Mouse (Mus musculus): ENCODE results near the gene Spata13.

The Spata13 gene

DNA sequence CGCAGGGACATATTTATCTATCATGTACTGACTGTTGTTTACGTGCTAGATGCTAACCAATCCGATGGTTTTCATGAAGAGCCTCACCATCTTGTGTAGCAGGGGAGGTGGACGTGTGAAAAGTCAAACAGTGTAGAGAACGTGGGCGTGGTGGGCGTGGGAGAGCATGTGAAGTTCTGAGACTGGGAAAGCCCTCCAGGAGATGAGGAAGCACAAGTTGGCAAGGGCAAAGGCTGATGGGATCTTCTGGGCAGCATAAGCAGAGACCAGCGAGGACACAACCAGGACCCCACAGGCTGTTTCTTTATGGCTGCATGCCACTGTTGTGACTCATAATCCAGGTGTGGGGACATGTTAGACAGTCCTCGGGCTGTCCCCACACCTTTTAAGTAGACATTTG is 5.4 kb downstream of the Spata13 start:
- DNase-seq (ENCODE audit: low spot score in 2 of 2): no peak

DNA sequence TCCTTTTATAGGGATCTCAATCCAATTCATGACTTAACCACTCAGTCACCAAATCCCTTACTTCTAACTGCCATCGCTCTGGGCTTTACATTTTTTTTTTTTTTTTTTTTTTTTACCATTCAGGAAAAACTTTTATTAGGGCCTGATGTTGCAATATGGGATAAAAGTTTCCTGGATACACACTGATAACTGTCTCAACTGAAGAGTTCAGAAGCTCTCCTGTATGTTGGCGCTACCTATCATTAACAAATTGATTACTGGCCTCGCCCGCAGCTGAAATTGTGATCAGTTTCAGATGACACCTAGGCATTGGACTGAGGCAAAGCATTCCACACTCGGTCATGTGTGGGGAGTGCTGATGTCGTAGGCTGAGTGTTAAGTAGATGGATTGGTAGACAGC is 7.3 kb downstream of the Spata13 start:
- DNase-seq (ENCODE audit: low spot score in 2 of 2): no peak

DNA sequence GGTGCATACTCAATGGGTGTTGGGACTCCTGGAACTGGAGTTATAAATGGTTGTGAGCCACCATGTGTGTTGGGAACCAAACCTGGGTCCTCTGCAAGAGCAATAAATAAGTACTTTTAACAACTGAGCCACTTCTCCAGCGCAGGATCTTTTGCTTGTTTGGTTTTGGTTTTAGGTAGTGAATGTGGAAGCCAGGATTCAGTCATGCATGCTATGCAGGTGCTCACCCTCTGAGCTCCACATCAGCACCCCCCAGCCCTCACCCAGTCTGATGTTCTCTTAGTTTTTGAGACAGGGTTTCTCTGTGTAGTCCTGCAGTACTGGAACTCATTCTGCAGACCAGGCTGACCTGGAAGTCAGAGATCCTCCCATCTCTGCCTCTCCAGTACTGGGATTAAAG is 8.3 kb downstream of the Spata13 start:
- peak; percentile 51 to 60 for DNase-seq (ENCODE audit: low spot score in 2 of 2)

DNA sequence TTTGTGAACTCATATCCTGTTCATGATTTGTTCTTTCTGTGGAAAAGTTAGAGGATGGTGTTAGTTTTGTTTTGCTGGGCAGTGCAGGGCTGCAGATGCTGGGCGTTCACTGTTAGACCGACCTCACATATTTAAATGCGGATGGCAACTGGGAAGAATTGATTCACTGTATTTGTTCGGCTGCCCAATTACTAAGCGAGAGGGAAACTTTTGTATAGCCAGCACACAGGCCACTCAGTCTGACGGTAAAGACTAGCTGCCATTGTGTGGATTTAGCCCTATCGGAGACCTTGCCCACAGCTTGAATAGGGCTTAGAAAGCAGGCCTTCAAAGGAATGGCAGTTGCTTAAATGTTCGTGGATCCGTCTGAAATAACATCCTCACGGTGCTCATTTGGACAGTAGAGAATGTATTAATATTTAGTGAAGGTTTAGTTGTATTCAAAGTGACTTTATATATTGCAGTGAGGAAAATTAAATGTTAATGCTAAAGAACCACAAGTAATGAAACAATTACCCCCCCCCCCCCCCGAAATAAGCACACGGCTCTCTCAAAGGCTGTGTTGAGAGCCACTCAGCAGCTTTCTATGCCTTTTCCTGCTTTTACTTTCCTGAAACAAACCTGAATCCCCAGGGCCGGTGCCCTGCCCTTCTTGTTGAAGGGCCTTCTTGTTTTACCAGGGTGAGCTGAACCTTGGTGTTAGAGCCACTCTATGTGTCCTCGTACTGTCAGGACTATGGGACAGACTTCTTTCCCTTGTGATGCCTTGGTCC is 9.5 kb downstream of the Spata13 start:
- no peak for DNase-seq (ENCODE audit: low spot score in 2 of 2)

DNA sequence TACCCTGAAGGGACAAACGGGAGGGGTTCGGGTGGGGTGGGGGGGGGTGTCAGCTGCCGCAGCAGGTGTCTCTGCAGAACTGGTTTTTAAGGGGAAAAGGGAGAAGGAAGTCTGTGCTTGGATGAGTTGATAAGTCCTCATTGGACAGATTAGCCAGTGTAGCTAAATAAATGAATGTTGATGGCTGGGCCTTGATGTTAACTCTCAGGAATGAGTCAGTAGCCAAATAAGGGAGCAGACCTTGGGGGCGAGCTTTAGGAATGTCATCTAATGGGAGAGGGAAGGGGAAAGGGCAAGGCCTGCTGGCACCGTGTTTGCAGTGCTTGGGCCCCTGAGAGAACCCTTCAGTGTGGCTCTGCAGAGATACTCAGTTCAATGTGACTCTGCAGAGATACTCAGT is 12.6 kb downstream of the Spata13 start:
- DNase-seq (ENCODE audit: low spot score in 2 of 2): no peak

DNA sequence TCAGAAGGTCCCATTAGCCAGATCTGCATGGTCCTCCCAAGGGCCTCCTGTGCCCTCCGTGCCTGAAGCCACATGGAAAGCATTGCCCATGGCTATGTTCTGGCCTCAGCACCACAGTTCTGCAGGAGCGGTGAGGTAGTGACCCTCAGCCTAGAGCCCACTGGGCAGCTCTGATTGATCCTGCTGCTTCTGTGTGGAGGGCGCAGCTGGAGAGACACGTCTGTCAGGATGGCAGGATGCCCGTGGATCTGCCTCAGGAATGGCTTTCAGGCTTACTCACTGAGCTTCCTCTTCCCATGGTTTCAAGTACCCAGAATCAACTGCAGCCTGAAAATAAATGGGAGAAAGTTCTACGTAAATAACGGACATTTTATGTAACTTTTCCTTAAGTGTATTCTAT is 14.1 kb downstream of the Spata13 start:
- DNase-seq (ENCODE audit: low spot score in 2 of 2): no peak

DNA sequence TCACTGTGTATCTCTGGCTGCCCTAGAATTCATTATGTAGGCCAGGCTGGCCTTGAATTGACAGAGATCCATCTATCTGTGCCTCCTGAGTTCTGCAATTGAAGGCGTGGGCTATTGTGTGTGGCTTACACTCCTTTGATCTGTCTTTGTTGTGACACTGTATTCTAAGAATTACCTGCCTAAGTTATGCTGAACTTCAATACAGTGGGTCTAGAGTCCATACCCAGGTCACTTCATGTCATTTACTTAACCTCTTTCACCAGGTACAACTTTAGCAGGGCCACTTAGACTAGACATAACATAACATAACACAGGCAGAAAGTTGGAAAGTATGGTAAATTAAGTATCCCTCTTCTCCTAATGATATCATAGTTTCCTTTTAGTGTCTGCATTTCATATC is 15.2 kb downstream of the Spata13 start:
- DNase-seq (ENCODE audit: low spot score in 2 of 2): no peak

DNA sequence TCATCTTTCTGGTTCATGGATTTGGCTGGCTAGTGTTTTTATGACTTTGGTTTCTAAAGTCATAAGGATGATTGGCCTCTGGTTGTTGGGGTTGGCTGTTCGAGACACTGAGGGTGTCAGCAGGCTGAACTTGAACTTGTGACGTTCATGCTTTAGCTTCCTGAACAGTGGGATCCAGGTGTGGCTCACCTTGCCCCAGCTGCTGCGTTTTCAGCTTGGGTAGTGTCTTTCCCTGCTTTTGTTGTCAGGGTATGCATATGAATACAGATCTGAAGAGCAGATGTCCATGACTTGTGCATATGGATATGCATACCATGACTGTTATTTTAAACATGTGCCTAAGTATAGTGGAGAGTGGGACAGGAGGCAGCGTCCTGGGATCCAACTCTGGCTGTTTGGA is 19.4 kb downstream of the Spata13 start:
- no peak for DNase-seq (ENCODE audit: low spot score in 2 of 2)

DNA sequence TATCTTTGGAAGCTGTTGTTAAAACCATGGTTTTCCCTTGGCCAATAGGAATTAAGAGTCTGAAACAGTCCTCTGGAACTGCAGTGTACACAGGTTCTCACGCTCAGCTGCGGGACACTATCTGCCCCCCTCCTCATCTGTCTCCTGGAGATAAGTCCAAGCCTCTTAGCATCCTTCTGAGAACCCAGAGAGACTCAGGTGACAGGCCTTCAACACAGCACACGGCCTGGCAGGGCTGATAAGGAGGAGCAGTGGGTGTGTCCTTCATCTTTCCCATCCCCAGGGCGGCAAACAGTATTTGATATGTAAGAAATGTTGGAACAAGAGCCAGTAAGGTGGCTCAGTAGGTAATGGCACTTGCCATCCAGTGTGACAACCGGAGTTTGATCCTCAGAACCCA is 20.2 kb downstream of the Spata13 start:
- peak; percentile 62 to 83 for DNase-seq (ENCODE audit: low spot score in 2 of 2)

DNA sequence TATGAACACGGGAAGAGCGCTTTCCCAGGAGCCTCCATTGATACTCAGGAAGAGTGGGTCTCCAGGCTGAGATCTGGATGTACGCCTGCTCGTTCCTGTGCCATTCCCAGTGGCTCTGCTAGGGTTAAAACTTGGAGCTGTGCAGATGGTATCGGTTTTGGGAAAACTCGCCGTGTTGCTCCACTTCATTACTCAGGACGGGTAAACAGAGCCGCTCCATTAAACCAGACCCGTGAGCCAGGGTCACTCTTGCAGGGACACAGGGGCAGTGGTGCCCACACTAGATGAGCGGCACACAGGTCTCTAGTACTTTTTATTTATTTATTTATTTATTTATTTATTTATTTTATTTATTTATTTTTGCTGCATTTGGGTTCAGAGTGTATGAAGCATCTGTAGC is 20.9 kb downstream of the Spata13 start:
- DNase-seq (ENCODE audit: low spot score in 2 of 2): no peak

DNA sequence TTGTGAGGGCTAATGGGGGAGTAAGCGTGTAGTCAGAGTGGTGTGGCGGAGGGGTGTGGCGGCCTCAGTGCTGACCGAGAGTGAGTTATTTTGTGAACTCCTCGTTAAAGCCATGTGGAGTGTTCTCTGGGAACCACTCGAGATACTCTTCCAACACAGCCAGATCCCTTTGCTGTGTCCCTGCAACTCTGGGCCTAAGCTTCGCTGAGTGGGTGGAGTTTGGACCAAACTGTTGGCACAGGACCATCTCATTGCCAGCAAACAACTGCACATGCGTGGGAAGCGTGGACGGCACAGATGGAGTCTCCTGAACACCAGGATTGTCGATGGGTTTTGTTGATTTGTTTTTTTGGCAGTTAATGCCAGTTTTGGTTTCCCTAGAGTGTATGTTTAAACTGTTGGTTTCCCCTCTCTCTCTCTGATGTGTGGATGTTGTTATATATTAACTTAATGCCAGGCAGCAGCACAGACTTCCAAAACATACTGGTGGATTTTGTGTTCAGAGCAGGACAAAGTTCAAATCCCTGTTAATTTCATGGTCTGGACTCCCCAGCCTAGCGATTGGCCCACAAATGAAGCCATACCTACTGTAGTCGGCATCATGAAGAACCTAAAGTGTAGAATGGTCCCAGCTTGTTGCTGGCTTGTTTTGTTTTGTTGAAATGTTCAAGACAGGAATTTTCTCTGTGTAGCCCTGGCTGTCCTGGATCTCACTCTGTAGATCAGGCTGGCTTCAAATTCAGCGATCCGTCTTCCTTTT is 22.3 kb downstream of the Spata13 start:
- peak; percentile 22 to 47 for DNase-seq (ENCODE audit: low spot score in 2 of 2)

DNA sequence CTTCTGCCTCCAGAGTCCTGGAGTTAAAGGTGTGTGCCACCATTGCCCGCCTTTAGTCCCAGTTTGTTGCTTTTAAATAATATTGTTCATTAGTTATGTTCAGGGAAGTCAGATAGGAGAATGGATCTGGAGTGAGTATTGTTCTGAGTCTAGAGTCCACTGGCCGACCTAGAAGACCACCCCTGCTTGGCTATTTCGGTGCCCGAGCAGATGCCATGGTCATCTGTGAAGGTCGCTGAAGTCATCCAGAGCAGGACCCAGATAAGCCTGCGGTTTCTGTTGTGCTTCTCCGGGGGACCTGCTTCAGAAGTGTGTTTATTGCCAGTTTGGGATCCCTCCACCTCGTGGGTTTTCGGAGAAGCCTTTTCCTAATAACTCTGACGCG is 22.9 kb downstream of the Spata13 start:
- no peak for DNase-seq (ENCODE audit: low spot score in 2 of 2)

DNA sequence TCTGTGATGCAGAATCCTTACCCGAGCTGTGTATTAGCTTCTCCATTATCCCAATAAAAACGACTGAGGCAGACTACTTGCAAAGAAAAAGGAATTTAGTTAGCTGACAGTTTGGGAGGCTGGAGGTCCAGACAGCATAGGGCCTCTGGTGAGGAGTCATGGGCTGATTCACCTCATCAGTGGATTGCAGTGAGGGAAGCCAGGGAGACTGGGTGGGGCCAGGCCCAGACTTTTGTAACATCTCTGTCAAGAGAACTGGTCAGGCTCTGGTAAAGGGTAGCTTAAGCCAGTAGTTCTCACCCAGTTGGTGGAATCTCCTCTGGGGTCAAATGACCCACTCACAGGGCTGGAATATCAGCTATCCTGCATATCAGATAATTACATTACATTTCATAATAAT is 24.1 kb downstream of the Spata13 start:
- DNase-seq (ENCODE audit: low spot score in 2 of 2): no peak

DNA sequence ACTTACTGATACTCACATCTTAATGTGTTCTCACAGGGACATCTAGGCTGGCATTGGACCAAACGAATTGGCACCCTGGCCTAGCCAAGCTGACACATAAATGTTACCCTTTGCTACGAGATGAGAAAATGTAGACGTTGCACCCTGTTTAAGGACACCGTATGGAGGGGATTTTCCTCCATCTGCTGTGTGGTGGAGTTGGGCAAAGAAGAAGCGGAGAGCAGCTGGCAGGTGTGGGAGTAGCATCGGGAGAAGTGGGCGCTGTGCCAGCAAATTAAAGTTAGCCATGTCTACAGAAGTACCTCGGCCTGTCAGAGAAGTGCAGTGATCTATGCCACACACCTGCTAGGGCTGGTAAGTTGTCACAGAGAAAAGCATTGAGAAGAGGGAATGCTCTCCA is 25.7 kb downstream of the Spata13 start:
- no peak for DNase-seq (ENCODE audit: low spot score in 2 of 2)

DNA sequence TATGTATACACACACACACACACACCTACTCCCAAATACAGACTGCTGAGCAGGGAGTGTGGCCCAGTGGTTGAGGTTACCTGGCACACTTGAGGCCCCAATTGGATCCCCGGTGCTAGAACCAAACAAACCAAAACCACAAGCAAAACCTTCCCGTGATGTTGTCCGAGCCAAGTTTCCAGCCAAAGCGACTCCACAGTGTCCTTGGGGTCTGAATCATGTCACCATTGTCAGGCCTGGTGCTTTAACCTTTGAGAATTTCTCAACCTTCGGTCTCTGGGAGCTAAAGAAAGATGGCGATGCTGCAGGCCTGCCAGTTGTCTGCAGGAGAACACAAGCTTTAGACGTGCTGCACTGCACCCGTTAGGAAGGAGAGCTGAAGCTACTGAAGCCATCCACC is 26.8 kb downstream of the Spata13 start:
- no peak for DNase-seq (ENCODE audit: low spot score in 2 of 2)

DNA sequence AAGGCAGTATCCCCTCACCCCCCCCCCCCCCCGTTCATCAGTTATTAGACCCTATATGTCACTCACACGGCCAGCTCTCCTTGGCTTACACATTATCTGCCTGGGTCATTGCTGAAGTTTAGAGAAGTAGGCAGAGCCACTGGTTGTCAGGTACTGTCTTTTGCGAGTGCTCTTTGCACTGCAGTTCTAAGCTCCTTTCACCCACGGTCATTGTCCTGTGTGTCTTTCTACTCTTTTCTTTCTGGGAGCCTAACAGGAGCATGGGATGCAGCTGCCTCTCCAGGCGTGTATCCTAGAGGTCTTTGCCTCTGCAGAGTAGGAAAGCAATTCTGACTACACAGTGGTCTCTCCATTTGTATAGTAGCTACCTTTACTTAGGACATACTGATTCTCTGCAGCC is 27.5 kb downstream of the Spata13 start:
- no peak for DNase-seq (ENCODE audit: low spot score in 2 of 2)

DNA sequence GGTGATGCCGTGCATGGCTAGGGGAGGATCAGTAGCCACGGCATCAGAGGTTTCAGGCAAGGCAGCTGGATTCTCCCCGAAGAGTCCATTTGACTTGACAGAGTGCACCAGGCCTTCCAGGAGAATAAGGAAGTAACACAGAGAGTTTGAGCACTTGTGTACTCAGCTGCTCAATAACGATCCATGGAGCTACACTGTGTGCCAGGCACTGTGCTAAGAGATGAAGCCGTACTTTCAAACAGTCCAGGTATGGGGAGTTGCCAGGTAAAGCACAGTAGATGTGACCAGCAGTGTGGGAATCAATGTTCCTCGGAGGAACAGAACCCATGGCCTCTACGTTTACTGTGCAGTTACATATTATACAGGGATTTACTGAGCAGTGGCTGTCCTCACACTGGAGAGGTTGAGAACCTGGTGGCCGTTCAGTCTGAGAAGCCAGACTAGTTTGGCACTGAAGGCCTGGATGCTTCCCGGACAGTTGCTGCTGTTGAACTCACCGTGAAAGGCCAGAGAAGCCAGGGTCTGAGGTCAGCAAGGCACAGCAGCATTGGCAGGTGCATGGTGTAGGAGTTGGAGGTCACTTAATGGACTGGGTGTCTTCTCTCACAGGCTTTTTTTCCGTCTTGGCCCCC is 29.6 kb downstream of the Spata13 start:
- no peak for DNase-seq (ENCODE audit: low spot score in 2 of 2)

DNA sequence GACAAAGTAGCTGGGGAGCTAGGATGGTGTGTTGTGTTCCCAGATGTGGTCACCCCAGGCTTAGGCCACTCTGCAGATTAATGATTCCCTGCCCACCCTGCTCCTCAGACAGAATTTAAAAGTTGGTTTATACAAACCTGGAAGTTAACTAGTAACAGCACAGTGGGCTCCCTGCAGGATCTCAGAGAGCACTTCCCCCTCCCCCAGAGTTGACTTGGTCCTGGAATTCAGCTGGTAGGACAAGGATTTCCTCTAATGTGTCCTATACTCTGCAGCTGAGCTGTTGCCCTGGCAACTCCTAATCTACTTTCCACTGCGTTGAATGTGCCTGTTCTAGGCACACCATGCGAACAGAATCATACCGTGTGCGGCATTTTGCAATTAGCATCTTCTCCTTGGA is 30.8 kb downstream of the Spata13 start:
- no peak for DNase-seq (ENCODE audit: low spot score in 2 of 2)

DNA sequence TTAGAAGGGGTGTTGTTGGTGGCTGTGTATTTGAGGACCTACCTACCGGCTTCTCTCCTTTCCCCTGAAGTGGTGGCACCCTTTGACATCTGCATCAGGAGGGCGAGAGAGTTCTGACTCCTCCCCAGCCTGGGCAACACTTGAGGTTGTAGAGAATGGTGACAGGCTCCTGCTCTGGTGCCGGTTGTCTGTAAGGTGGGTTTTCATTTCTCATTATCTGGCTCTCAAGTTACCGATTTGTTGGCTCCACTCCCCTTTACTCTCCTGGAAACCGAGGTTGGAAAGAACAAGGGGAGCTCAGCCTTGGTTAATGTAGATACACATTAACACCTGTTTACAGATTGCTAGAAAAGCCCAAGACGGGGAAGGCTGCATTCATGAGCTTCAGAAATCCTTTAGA is 31.5 kb downstream of the Spata13 start:
- no peak for DNase-seq (ENCODE audit: low spot score in 2 of 2)

DNA sequence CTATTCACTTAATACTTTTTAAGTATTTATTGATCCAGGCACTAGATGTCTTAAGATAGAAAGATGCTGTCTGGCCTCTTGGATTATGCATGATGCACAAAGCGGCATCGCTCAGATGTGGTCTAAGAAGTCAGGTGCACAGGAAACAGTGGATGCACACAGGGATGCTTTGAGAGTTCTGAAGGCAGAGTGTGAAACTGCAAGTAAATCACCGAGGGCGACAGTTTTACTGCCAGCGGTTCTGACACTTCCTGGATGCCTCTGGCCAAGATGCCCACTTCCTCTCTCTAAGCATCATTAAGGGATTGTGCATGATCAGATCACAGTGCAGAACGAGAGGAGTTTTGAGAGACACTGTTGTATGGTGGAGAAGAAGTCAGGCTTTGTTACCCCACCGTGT is 32.5 kb downstream of the Spata13 start:
- peak; percentile 29 to 45 for DNase-seq (ENCODE audit: low spot score in 2 of 2)

DNA sequence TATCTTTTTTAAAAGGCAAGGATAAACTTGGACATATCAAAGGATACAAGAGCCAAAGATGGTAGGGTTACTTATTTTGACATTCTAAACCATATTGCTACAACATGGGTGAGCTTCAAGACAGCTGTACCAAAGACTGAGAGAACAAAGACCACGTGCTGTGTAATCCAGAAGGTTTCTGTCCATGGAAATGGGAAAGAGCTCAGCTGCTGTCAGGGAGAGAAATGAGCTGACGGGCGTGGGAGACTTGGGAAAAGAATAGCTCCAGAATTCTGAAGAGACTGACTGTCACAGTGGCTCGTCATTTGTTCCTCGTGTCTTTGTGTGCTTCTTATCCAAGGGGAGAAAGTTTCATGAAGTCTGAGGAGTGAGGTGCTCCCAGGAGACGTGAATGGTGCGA is 36.4 kb downstream of the Spata13 start:
- no peak for DNase-seq (ENCODE audit: low spot score in 2 of 2)

DNA sequence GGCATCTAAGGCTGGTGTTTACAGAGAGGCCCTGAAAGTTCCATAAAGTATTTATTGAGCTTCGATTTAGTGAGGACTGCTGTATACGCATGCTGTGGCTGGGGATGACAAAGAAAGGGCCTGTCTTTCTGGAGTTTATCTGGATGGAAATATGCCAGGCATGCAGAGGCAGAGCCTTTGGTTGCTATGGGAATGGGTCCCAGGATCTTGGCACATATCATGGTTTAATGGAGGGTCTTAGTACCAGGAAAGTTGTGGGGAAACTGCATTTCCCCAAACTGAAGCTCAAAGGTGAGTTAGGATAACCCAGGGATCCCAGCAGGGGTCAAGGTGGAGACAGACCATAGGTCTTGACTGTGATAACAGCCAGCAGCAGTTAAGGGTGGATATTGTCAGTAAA is 37.7 kb downstream of the Spata13 start:
- DNase-seq (ENCODE audit: low spot score in 2 of 2): no peak

DNA sequence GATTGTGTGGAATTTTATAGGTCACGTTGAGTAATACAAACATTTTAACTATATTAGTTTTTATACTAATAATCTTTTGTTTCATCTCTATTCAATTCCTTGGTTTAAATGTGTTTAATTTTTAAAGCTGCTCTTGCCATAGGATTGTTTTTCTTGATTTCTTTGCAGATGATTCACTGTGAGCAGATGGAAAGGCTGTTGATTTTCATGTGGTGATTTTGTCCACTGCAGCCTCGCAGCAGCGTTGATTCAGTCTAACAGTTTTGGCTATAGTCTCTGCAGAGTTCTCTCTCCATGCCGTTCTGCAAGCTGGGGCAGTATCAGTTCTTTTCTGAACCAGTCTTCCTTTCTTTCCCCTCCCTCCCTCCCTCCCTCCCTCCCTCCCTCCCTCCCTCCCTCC is 41.9 kb downstream of the Spata13 start:
- DNase-seq (ENCODE audit: low spot score in 2 of 2): no peak

Data from spleen, postnatal 36 days (tissue).